Mouse (Mus musculus): ENCODE data around the gene Clstn1. TPM values are rescaled to one million over a fixed set of nuclear protein-coding genes. Genes with fewer than 3 reads are reported as not detected.

The Clstn1 gene
- polyA plus RNA-seq, 1 experiment from 2014 or later, result 13.8 TPM

DNA sequence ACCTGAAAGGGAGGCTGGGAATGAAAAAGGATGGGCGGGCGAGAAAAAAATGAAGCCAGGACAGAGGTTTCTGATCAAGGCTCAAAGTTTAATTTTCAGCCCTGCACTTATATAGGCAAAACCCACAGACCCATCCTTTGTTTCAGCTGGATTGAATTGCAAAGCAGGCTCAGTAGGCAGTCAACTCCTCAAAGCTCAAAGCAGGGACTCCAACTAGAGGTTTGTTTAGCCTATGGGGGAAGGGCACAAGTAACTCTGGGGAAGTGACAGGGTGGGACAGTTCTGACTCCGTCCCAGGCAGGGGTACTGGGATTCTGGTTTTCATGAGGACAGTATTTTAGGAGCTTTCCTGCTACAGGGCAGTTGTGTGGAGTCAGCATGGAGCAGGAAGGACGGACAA is 35.0 kb downstream of the Clstn1 start:
- H3K27ac ChIP-seq, result no peak overlapping the region
- H3K79me2 ChIP-seq (ENCODE audit: inconsistent target), result no peaks in the 10 kb centered on the region
- no peaks in the 10 kb centered on the region for H3K36me3 ChIP-seq (ENCODE audit: inconsistent target)
- no peak overlapping the region for H3K4me3 ChIP-seq (ENCODE audit: inconsistent target)
- WGBS (ENCODE audit: missing documents), result 87% methylated on average over 4 of the region's 4 CpGs

DNA sequence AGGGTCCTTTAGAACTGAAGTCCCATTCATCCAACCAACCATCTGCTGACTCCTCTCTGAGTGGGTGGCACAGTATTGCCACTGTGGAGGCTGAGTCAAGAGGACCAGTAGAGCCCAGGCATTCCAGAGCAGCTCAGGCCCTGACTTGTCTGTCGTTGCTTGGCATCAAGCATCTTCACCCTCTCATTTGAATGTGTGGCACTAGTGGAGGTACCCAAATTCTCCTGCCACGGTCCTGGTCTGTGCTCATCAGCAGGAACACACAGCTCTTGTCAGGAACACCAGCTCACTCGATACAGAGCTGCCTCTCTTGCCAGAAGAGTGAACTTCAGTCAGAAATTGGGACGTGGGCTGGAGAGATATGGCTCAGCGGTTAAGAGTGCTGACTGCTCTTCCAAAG is 37.4 kb downstream of the Clstn1 start:
- no peaks in the 10 kb centered on the region for H3K36me3 ChIP-seq (ENCODE audit: inconsistent target)
- H3K27ac ChIP-seq, result no peak overlapping the region
- no peaks in the 10 kb centered on the region for H3K79me2 ChIP-seq (ENCODE audit: inconsistent target)
- WGBS (ENCODE audit: missing documents), result 96% methylated on average over 5 of the region's 5 CpGs
- no peak overlapping the region for H3K4me3 ChIP-seq (ENCODE audit: inconsistent target)

DNA sequence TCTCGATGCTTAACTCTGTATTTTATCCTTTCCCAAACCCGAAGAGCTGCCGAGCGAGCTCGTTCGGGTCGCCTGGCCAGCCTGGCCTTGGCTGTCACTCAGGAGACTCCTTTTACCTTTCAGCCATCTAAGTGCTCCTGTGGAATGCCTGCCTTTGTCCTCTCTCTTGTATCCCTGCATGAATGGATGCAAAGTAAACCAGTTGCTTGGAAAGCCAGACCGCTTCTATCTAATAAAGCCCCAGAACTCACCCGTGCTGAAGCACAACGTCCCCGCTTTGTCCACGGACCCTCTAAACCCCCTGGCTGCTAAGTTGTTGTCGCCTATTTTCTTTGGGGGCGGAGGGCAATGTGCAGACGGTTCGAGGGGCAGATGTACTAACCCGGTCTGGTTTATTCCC is 40.5 kb downstream of the Clstn1 start:
- Histone ChIP-seq H3K36me3 (ENCODE audit: inconsistent target) (no peaks in the 10 kb centered on the region), H3K4me3 (ENCODE audit: inconsistent target) (no peak overlapping the region), H3K27ac (no peak overlapping the region), H3K79me2 (ENCODE audit: inconsistent target) (no peaks in the 10 kb centered on the region)
- over 99% methylated on average over 17 of the region's 17 CpGs for WGBS (ENCODE audit: missing documents)

DNA sequence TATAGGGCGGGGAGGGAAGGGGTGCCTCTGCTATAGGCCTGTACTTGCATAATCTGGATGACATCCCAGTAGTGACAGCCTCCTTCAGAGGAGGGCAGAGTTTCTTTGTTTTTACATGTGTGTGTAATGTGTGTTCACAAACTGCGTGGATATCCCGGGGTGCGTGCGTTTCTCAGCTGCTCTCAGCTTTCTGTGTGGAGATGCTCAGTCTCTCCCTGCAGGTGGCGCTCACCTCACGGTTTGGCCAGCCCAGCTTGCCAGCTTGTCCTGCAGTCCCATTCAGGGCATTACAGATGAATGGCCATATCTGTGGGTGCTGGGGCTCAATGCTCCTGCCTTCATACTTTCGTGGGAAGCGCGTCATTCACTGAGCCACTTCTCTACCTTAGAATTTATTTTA is 42.1 kb downstream of the Clstn1 start:
- 58% methylated on average over 10 of the region's 10 CpGs for WGBS (ENCODE audit: missing documents)

DNA sequence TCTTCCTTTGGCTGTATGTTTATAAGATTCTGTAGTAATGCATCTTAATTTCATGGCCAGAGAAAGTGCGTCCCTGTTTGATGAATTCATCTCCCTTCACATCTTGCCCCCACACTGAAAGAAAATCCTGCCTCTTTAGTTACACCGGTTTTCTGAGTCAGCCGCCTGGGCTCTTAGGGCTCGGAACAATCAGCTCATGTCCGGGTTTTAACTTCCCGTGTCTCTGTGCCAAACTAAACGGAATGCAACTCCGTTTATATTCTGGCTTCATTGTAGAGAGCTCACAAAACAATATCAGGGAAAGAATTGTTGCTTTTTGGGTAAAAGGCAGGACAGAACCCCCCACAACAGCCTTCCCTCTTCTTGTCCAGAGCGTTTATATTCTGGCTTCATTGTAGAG is 42.5 kb downstream of the Clstn1 start:
- Histone ChIP-seq H3K36me3 (ENCODE audit: inconsistent target) (no peaks in the 10 kb centered on the region), H3K79me2 (ENCODE audit: inconsistent target) (no peaks in the 10 kb centered on the region), H3K4me3 (ENCODE audit: inconsistent target) (no peak overlapping the region), H3K27ac (no peak overlapping the region)
- WGBS (ENCODE audit: missing documents), result 96% methylated on average over 9 of the region's 9 CpGs

More for the DNA sequence above, 42.1 kb downstream of the Clstn1 start:
- no peak overlapping the region for H3K4me3 ChIP-seq (ENCODE audit: inconsistent target)
- no peaks in the 10 kb centered on the region for H3K36me3 ChIP-seq (ENCODE audit: inconsistent target)
- no peaks in the 10 kb centered on the region for H3K79me2 ChIP-seq (ENCODE audit: inconsistent target)
- H3K27ac ChIP-seq, result no peak overlapping the region

DNA sequence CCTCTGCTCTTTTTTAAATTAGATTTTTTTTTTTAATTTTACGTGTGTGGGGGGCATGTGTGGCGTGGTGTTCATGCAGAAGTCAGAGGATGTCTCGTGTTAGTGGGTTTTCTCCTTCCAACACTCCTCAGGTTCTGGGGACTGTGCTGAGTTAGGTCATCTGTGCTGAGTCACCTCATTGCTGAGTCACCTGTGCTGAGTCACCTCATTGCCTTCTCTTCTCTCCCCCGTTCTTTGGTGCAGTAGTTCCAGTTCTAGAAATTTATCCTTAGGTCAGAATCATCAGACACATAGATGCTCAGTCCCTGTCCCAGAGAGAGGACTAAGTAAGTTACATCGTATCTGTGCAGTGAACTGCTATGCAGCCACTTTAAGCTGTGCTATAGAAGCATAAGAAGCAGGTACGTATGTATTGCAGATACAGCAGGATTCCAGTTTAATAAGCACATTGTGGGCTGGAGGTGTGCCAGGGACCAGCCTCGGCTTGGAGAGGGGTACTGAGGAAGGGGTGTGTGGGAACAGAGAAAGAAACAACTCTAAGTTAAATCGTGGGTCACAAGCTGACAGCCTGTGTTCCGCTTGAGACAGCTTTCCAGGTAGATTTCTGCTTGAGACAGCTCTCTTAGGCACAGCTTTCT is 46.5 kb downstream of the Clstn1 start:
- 78% methylated on average over 9 of the region's 9 CpGs for WGBS (ENCODE audit: missing documents)
- no peaks in the 10 kb centered on the region for H3K36me3 ChIP-seq (ENCODE audit: inconsistent target)
- H3K79me2 ChIP-seq (ENCODE audit: inconsistent target), result no peaks in the 10 kb centered on the region
- no peak overlapping the region for H3K27ac ChIP-seq
- H3K4me3 ChIP-seq (ENCODE audit: inconsistent target), result no peak overlapping the region

DNA sequence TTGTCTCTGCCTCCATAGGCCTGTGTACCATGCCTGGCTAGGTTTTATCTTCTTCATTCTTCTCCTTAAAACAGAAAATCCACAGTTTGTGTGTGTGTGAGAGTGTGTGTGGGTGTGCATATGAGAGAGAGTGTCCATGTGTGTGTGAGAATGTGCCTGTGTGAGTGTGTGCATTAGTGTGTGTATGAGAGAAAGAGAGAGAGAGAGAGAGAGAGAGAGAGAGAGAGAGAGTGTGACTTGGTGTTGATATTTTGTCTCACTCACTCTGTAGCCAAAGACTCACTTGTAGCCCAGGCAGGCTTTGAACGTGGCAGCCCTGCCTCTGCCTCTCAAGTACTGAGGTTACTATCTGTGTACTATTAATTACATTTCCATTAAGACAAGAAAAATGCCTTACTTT is 47.9 kb downstream of the Clstn1 start:
- no peak overlapping the region for H3K27ac ChIP-seq
- no peak overlapping the region for H3K4me3 ChIP-seq (ENCODE audit: inconsistent target)
- H3K79me2 ChIP-seq (ENCODE audit: inconsistent target), result no peaks in the 10 kb centered on the region
- 91% methylated on average over 1 of the region's 1 CpGs for WGBS (ENCODE audit: missing documents)
- H3K36me3 ChIP-seq (ENCODE audit: inconsistent target), result no peaks in the 10 kb centered on the region

DNA sequence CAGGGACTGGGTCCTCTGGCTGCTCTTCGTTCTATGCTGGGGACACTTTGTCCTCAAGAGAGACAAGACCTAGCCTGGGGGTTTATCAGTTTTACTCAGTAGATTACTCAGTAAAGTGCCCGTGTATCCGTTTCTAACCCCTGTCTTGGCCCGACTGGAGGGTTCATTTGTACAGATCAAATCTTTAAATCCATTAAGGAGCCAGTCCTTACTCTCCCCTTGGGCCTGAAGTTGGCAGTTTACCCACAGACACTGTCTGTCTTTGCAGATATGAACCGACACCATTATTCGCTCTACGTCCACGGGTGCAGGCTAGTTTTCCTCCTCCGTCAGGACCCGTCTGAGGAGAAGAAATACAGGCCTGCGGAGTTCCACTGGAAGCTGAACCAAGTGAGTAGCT is 48.7 kb downstream of the Clstn1 start:
- Histone ChIP-seq H3K36me3 (ENCODE audit: inconsistent target) (no peaks in the 10 kb centered on the region), H3K27ac (no peak overlapping the region), H3K4me3 (ENCODE audit: inconsistent target) (no peak overlapping the region), H3K79me2 (ENCODE audit: inconsistent target) (no peaks in the 10 kb centered on the region)
- WGBS (ENCODE audit: missing documents), result 96% methylated on average over 11 of the region's 11 CpGs

DNA sequence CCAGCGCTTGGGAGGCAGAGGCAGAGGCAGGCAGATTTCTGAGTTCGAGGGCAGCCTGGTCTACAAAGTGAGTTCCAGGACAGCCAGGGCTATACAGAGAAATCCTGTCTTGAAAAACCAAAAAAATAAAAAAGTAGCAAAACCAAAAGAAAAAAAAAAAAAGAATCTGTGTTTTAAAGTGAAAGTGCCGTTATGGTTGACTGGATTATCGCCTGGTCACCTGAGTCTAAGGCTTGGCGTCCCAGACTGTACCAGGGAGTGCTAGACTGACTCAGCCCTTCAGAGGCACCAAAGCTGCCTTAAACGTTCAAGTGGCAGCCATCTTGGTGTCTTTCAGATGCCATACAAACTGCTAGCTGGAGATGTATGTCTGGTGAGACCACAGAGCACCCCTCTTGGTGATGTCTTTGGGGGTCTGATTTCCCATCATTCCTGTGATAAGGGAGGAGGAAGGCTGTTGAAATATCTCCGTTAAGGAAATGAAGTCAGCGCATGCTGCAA is 49.7 kb downstream of the Clstn1 start:
- no peaks in the 10 kb centered on the region for H3K36me3 ChIP-seq (ENCODE audit: inconsistent target)
- WGBS (ENCODE audit: missing documents), result 85% methylated on average over 8 of the region's 8 CpGs

DNA sequence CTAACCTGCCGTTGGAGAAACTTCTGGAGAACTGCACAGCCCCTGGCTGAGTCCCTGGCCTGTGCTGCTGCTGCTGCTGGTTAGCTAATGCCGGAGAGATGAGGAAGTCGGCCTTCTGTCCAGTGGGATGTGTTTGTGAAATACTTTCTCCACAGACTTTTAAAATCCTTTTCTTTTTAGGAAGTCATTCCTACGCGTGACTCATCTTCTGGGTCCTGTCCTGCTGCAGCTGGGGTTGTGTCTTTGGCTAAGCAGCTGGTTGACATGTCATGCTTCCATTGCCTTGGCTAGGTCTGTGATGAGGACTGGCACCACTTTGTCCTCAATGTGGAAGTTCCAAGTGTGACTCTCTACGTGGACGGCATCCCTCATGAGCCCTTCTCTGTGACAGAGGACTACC is 51.7 kb downstream of the Clstn1 start:
- Histone ChIP-seq H3K27ac (no peak overlapping the region), H3K4me3 (ENCODE audit: inconsistent target) (no peak overlapping the region), H3K36me3 (ENCODE audit: inconsistent target) (no peaks in the 10 kb centered on the region), H3K79me2 (ENCODE audit: inconsistent target) (no peaks in the 10 kb centered on the region)
- WGBS (ENCODE audit: missing documents), result 38% methylated on average over 7 of the region's 7 CpGs

More for the DNA sequence above, 49.7 kb downstream of the Clstn1 start:
- no peak overlapping the region for H3K4me3 ChIP-seq (ENCODE audit: inconsistent target)
- H3K79me2 ChIP-seq (ENCODE audit: inconsistent target), result no peaks in the 10 kb centered on the region
- no peak overlapping the region for H3K27ac ChIP-seq

DNA sequence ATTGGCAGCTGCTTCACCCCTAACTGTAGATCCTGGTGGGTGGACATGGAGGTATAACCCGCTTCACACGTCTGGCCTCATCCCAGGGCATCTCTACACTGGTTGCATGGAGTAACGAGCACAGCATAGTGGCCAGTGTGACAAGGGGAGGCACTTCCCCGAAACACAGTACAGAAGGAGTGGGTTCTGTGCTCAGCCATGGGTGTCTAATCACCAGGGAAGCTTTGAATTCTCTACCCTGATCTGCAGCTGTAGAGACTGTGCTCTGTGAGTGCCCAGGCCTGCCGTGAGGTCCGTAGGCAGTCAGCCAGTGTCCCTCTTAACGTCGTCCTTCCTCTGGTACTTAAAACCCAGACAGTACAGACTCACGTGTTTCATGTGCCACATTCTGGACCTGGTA is 54.6 kb downstream of the Clstn1 start:
- H3K4me3 ChIP-seq (ENCODE audit: inconsistent target), result no peak overlapping the region
- 91% methylated on average over 9 of the region's 9 CpGs for WGBS (ENCODE audit: missing documents)
- no peak overlapping the region for H3K27ac ChIP-seq
- H3K36me3 ChIP-seq (ENCODE audit: inconsistent target), result no peaks in the 10 kb centered on the region
- no peaks in the 10 kb centered on the region for H3K79me2 ChIP-seq (ENCODE audit: inconsistent target)

DNA sequence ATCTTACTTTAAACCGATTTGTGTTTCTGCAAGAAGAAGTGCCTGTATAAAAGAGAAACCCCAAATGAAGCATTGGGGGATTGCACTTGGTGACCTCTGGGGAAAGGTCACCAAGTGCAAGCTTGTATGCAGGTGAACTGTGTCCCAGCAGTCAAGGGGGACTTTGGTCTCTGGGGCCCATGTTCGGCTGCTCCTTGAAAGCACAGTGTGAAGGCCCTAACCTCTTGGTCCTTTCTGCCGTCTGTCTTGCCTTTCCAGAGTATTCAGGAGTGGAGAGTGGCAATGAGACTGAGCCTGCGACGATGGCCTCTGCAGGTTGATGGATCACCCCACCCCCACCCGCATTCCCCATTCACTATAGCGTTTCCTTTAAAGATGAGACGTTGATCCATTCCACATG is 55.1 kb downstream of the Clstn1 start:
- Histone ChIP-seq H3K27ac (no peak overlapping the region), H3K79me2 (ENCODE audit: inconsistent target) (no peaks in the 10 kb centered on the region), H3K4me3 (ENCODE audit: inconsistent target) (no peak overlapping the region), H3K36me3 (ENCODE audit: inconsistent target) (no peaks in the 10 kb centered on the region)
- 77% methylated on average over 8 of the region's 8 CpGs for WGBS (ENCODE audit: missing documents)

DNA sequence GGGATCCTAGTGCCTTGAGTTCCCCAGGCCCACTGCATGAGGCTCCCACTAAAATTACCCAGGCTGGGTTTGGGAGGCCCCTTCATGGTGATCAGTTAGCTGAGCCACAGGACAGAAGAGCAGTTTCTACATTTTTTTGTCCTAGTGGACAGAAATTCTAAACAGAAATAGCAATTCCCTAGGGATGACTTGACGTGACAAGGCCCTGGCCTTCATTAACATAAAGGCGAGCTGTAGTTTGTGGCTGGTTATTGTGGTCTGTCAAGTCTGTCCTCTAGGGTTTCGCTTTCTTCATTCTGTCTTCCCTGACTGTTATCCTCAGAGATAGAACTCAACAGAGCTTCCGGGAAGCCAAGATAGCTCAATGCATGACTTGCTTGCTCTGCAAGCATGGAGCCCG is 55.7 kb downstream of the Clstn1 start:
- H3K79me2 ChIP-seq (ENCODE audit: inconsistent target), result no peaks in the 10 kb centered on the region
- no peaks in the 10 kb centered on the region for H3K36me3 ChIP-seq (ENCODE audit: inconsistent target)
- 78% methylated on average over 5 of the region's 5 CpGs for WGBS (ENCODE audit: missing documents)
- H3K27ac ChIP-seq, result no peak overlapping the region
- no peak overlapping the region for H3K4me3 ChIP-seq (ENCODE audit: inconsistent target)

DNA sequence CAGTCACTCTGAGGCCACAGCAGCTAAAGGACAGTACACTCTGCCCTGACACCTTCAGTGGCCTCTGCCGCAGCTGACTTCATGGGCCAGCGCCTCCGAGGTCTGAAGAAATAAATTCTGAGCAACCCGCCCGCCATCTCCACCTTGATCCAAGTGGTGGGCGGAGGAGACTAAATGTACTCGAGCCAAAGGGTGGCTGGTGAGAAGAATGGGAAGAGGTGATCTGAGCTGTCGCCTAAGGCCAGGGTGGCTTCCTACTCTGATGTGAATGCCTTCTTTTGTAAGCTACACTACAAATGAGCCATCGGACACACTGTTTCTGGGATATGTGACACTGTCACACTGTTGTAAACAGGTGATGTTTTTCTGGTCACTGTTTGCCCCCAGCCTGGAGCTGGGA is 59.5 kb downstream of the Clstn1 start:
- WGBS (ENCODE audit: missing documents), result 95% methylated on average over 9 of the region's 9 CpGs
- no peak overlapping the region for H3K27ac ChIP-seq
- H3K79me2 ChIP-seq (ENCODE audit: inconsistent target), result no peaks in the 10 kb centered on the region
- H3K4me3 ChIP-seq (ENCODE audit: inconsistent target), result no peak overlapping the region
- H3K36me3 ChIP-seq (ENCODE audit: inconsistent target), result peaks cover 21% of the 10 kb centered on the region

DNA sequence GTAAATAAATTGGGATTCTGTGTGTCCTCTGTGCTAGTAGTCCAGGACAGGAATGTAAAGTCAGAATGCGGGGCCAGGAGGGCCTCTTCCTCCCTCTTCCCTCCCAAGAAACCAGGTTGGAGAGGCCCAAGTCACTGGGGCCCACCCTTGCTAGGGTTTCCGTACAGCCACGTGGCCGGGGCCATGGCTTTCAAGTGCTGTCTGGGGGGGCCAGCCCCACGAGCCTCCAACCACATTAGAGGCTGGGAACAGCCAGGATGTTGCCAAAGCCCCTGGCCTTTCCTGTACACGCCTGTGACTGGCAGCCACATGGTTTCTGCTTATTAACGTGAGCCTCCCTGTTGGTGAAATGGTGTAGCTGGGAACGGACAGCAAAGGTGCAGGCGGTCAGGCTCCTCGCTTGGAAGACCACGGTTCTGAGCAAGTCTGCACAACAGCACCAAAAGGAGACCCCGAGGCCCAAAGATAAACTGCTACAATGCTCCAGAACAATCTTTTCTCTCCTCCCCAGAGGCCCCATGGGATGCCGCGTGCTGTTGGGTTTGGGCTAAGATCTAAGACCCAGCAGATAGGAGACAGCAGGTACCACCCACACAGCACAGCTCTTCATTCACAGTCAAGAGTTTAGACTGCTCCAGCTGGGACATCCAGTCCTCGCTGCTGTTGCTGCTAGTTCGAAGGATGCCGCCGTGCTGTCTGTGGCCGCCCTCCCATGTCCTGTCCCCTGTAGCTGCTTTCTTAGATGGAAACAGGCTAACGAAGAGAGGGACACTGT is 62.0 kb downstream of the Clstn1 start:
- WGBS (ENCODE audit: missing documents), result 54% methylated on average over 19 of the region's 20 CpGs
- peaks cover 46% of the 10 kb centered on the region for H3K36me3 ChIP-seq (ENCODE audit: inconsistent target)
- H3K79me2 ChIP-seq (ENCODE audit: inconsistent target), result no peaks in the 10 kb centered on the region
- no peak overlapping the region for H3K27ac ChIP-seq
- H3K4me3 ChIP-seq (ENCODE audit: inconsistent target), result no peak overlapping the region

Measured in macrophage (primary cell).